Mouse (Mus musculus) limb, embryonic 14.5 days (tissue): ENCODE data around the gene Stab2. TPM values are rescaled to one million over a fixed set of nuclear protein-coding genes. Genes with fewer than 3 reads are reported as not detected.

Source experiments
- ATAC-seq: fragments of 200-750 bp; cut with Nextera tagmentation; 2 replicates; pipeline ENCODE4 v1.8.0; 2017; ENCODE audit warnings: low read depth, moderate number of reproducible peaks, moderate TSS enrichment; ENCODE audit not compliant: low FRiP score
- DNase-seq: peaks from one replicate; pipeline ENCODE4 v3.0.0-alpha.2; 2015; ENCODE audit warnings: low spot score
- H3K27ac ChIP-seq: fragments of 300-500 bp; sonication (generic); replicated peaks from 2 replicates; pipeline ENCODE4 v1.5.1; 2014; ENCODE audit warnings: low read depth, mild to moderate bottlenecking, low read length, moderate library complexity, mixed read lengths
- H3K27me3 ChIP-seq: fragments of 300-500 bp; sonication (generic); 2 replicates; pipeline ENCODE4 v1.6.1; 2014; ENCODE audit warnings: low read length, mixed read lengths; ENCODE audit not compliant: control insufficient read depth, insufficient read depth
- H3K36me3 ChIP-seq: fragments of 300-500 bp; sonication (generic); 2 replicates; pipeline ENCODE4 v1.6.1; 2014; ENCODE audit warnings: mild to moderate bottlenecking, low read length, moderate library complexity, mixed read lengths; ENCODE audit not compliant: control insufficient read depth, insufficient read depth
- H3K4me1 ChIP-seq: fragments of 300-500 bp; sonication (generic); 2 replicates; pipeline ENCODE4 v1.6.1; 2014; ENCODE audit warnings: antibody characterized with exemption, low read length, mixed read lengths; ENCODE audit not compliant: control insufficient read depth, insufficient read depth
- H3K4me2 ChIP-seq: fragments of 300-500 bp; sonication (generic); replicated peaks from 2 replicates; pipeline ENCODE4 v1.6.1; 2014; ENCODE audit warnings: low read depth, mild to moderate bottlenecking, low read length, moderate library complexity; ENCODE audit not compliant: severe bottlenecking
- H3K4me3 ChIP-seq: fragments of 300-500 bp; sonication (generic); replicated peaks from 2 replicates; pipeline ENCODE4 v1.5.1; 2014; ENCODE audit warnings: low read length
- H3K9ac ChIP-seq: fragments of 300-500 bp; sonication (generic); 2 replicates; pipeline ENCODE4 v1.6.1; 2014; ENCODE audit warnings: mild to moderate bottlenecking, low read depth, low read length, moderate library complexity; ENCODE audit not compliant: severe bottlenecking
- H3K9me3 ChIP-seq: fragments of 300-500 bp; sonication (generic); 2 replicates; pipeline ENCODE4 v1.6.1; 2016; ENCODE audit warnings: low read length; ENCODE audit not compliant: control insufficient read depth
- POLR2A ChIP-seq: fragments of 200-500 bp; IDR thresholded peaks from 2 replicates; pipeline ENCODE4 v1.8.0; 2012; ENCODE audit warnings: inconsistent platforms, mild to moderate bottlenecking, moderate library complexity, borderline replicate concordance; ENCODE audit not compliant: insufficient read depth, insufficient read length; ENCODE audit errors: extremely low read depth
- WGBS: fragments of 180-500 bp; shearing (Covaris S2); extraction: QIAGEN DNeasy Blood & Tissue Kit; methylation state at CpG from one replicate; pipeline ENCODE4 v1.1.7; 2014; 5-methylcytosine and 5-hydroxymethylcytosine counted together
- polyA plus RNA-seq, 2 experiments: library from polyadenylated mRNA; depleted of rRNA in 1 of 2; stranded (reverse) in 1 of 2; unstranded in 1 of 2; fragments of >200 nt; fragmentation: Nextera tagmentation in 1 of 2; extraction: Ambion mirVana in 1 of 2; gene quantifications; 2 replicates each; pipeline versions ENCODE4 v1.2.1 to v1.2.3; 2012 to 2014

The Stab2 gene
- polyA plus RNA-seq, 2 experiments, result 0.20 to 0.92 TPM

DNA sequence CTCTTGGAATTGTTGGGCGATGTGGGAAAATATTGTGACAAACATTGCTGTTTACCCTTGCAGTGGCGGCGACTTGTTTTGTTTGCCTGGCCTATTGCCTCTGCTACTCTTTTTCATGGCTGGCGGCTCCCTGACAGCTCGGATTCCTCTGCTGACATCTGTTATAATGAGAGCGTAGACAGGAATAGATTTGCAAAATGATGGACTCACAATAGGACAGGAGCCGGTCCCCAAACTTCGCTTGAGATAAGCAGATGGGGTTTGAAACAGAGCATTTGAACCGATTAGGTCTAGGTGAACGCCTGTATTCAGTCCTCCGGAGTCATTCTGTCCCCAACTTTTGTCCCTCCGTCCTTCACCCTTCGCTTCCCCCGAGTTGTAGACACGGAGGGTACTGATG is 28.0 kb upstream of the Stab2 start:
- Histone ChIP-seq H3K9ac (no peak overlapping the region), H3K4me2 (no peak overlapping the region), H3K36me3 (no peaks in the 10 kb centered on the region), H3K4me1 (no peaks in the 10 kb centered on the region), H3K9me3 (no peaks in the 10 kb centered on the region), H3K4me3 (no peak overlapping the region), H3K27ac (no peak overlapping the region), H3K27me3 (no peaks in the 10 kb centered on the region)
- no peak for ATAC-seq
- no peak for TF ChIP-seq POLR2A
- DNase-seq, result no peak
- WGBS, result 90% methylated on average over 15 of the region's 15 CpGs

DNA sequence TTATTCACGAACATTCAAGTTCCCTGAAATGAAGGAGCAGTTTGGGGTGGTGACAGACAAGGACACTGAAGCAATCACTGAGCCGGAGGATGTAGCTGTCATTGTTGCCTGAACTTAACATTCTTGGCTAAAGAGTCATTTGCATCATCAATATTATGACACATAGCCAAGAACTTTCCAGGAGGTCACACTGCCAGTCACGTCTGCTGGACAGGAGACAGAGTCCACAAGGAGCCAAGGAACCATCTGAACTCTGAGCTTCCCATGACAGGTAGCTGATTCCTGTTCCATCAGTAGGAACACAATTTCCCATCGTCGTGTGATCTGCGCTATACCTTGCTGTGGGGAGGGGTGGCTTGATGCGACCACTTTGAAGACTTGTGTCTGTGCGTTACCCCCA is 24.9 kb upstream of the Stab2 start:
- no peak overlapping the region for H3K4me3 ChIP-seq
- 77% methylated on average over 8 of the region's 8 CpGs for WGBS
- H3K9ac ChIP-seq, result no peak overlapping the region
- no peak for DNase-seq
- H3K27me3 ChIP-seq, result no peaks in the 10 kb centered on the region
- H3K27ac ChIP-seq, result no peak overlapping the region
- no peak for TF ChIP-seq POLR2A
- no peak overlapping the region for H3K4me2 ChIP-seq
- H3K9me3 ChIP-seq, result no peaks in the 10 kb centered on the region
- H3K36me3 ChIP-seq, result no peaks in the 10 kb centered on the region
- no peaks in the 10 kb centered on the region for H3K4me1 ChIP-seq
- no peak for ATAC-seq

DNA sequence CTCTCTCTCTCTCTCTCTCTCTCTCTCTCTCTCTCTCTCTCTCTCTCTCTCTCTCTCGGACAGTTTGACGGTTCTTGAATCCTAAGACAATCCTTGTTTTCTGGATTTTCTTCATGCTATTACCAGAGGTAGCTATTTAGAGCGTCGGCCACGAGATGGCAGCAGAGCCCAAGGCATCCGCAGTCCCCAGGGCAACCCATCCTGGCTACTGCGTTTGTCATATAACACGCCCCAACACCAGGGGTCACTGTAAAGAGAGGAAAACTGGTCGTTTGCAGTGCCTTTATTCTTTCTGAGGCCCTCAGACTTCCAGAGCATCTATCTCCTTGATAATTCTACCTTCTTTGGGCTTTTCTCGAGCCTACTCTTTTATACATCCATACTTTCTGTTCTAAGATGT is 17.1 kb upstream of the Stab2 start:
- WGBS, result 5% methylated on average over 10 of the region's 10 CpGs
- Histone ChIP-seq H3K9me3 (no peaks in the 10 kb centered on the region), H3K27ac (no peak overlapping the region), H3K4me3 (no peak overlapping the region), H3K36me3 (no peaks in the 10 kb centered on the region), H3K9ac (no peak overlapping the region), H3K4me2 (no peak overlapping the region), H3K27me3 (no peaks in the 10 kb centered on the region), H3K4me1 (no peaks in the 10 kb centered on the region)
- ATAC-seq (peak; percentile 74), DNase-seq (peak; percentile 92)
- TF ChIP-seq POLR2A, result no peak

DNA sequence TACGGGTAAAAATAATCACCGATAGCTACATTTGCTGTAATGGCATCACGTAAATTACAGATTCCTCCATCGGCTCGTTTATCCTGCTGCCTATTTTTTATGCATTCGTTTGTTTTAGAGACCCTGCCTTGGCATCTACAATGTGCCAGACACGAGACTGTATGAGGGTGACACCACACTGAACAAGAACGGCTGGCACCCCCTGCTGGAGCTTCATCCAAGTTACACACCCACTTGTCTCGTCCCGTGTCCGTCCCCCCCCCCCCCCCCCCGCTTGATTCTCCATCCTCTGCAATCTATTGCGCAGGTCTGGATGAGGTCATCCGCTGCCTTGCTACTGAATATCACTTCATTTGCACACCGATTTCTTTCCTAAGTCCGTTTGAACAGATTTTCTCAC is 12.9 kb upstream of the Stab2 start:
- 63% methylated on average over 14 of the region's 16 CpGs for whole genome bisulfite sequencing
- Histone ChIP-seq H3K4me2 (no peak overlapping the region), H3K27me3 (no peaks in the 10 kb centered on the region), H3K36me3 (no peaks in the 10 kb centered on the region), H3K27ac (no peak overlapping the region), H3K4me3 (no peak overlapping the region), H3K9ac (no peak overlapping the region), H3K9me3 (no peaks in the 10 kb centered on the region), H3K4me1 (no peaks in the 10 kb centered on the region)
- DNase-seq (peak; percentile 20), ATAC-seq (no peak)
- no peak for TF ChIP-seq POLR2A

GRCm38 (mm10) chr10:87018876-87019275 is 11.1 kb upstream of the Stab2 start:
- ATAC-seq, result no peak
- no peak overlapping the region for H3K9ac ChIP-seq
- TF ChIP-seq POLR2A, result no peak
- 74% methylated on average over 9 of the region's 9 CpGs for WGBS
- no peaks in the 10 kb centered on the region for H3K36me3 ChIP-seq
- no peaks in the 10 kb centered on the region for H3K4me1 ChIP-seq
- H3K4me3 ChIP-seq, result no peak overlapping the region
- no peak for DNase-seq
- H3K4me2 ChIP-seq, result no peak overlapping the region
- no peak overlapping the region for H3K27ac ChIP-seq
- H3K9me3 ChIP-seq, result no peaks in the 10 kb centered on the region
- no peaks in the 10 kb centered on the region for H3K27me3 ChIP-seq

DNA sequence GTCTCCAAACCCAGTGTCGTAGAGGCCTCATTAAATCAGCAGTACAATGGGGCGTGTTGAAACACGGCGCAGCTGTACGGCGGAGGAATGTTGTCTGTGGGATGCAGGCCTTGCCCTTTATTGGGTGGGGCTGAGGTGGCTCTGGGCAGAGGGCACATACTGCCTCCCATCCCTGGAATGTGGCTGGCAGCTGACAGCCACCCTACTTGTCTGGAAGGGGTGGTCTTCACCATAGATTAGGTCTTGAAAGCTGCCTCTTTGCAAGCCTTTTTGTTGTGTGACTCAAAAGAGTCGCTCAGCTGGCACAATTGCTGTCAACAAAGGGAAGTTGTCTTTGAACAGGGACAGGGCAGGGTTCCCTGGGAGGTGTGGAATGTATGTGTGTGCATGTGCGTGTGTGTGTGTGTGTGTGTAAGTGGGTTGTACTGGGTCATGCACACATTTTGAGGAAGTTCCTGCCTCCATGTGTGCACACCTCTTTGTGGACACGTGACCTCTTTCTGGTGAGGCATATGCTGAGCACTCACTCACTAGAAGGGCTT is 8.4 kb upstream of the Stab2 start:
- 61% methylated on average over 9 of the region's 9 CpGs for WGBS
- TF ChIP-seq POLR2A, result no peak
- Histone ChIP-seq H3K4me1 (no peaks in the 10 kb centered on the region), H3K4me2 (no peak overlapping the region), H3K9ac (no peak overlapping the region), H3K27ac (no peak overlapping the region), H3K9me3 (no peaks in the 10 kb centered on the region), H3K4me3 (no peak overlapping the region), H3K27me3 (no peaks in the 10 kb centered on the region), H3K36me3 (no peaks in the 10 kb centered on the region)
- no peak for DNase-seq
- no peak for ATAC-seq
